Mouse (Mus musculus) C3H10T1/2 (cell line): Measurements from ENCODE around the gene Dok3. TPM values are rescaled to one million over a fixed set of nuclear protein-coding genes. Genes with fewer than 3 reads are reported as not detected.

Experiments used
- polyA plus RNA-seq, 2 experiments: library from polyadenylated mRNA; unstranded; fragments of >200 nt; fragmentation: generic; extraction: Trizol; gene quantifications; one replicate each; pipeline ENCODE4 v1.2.1; 2012; ENCODE audit warnings: missing spikeins in 2 of 2

The Dok3 gene
- 1 to 10 TPM in 1 of 2 experiments, under 1 TPM in 1; 0.34 to 1.7 TPM for polyA plus RNA-seq

GRCm38 (mm10) chr13:55529198-55529915 lies at the start of gene Dok3:
Gene Dok3, minus strand, starts transcription at chr13:55529296.

GRCm38 (mm10) chr13:55573432-55573831 lies 44.3 kb upstream of the Dok3 start, which contains the start of gene Tmed9:
Gene Tmed9, plus strand, starts transcription at chr13:55573732.

GRCm38 (mm10) chr13:55571027-55571751 lies 42.1 kb upstream of the Dok3 start, which contains the start of gene Fam193b:
Gene Fam193b, minus strand, starts transcription at chr13:55571120.

GRCm38 (mm10) chr13:55536194-55537175 lies 7.4 kb upstream of the Dok3 start, which contains the start of gene Ddx41:
Gene Ddx41, minus strand, starts transcription at chr13:55536658.

GRCm38 (mm10) chr13:55513111-55513748 lies 15.9 kb downstream of the Dok3 start, which contains the start of gene Pdlim7:
Gene Pdlim7, minus strand, starts transcription at chr13:55513676.

GRCm38 (mm10) chr13:55487578-55488498 lies 41.3 kb downstream of the Dok3 start, which contains the start of gene Dbn1:
Gene Dbn1, minus strand, starts transcription at chr13:55488111.

Other genes with a start within 250 kb of the Dok3 start
- 100 to 1,000 TPM; 501 to 815 TPM for gene Prelid1, start 208.8 kb downstream of the Dok3 start, polyA plus RNA-seq
- gene Rab24, start 207.3 kb downstream of the Dok3 start, polyA plus RNA-seq: 10 to 100 TPM; 42.3 to 74.0 TPM
- 10 to 100 TPM; 56.2 to 85.5 TPM for gene Mxd3, start 199.5 kb downstream of the Dok3 start, polyA plus RNA-seq
- gene Lman2, start 166.5 kb downstream of the Dok3 start, polyA plus RNA-seq: 100 to 1,000 TPM in 1 of 2 experiments, 10 to 100 TPM in 1; 98.4 to 103 TPM
- under 1 TPM in 1 of 2 experiments, not detected in 1; 0.07 TPM for gene Rgs14, start 159.6 kb downstream of the Dok3 start, polyA plus RNA-seq
- not detected for gene Slc34a1, start 131.1 kb downstream of the Dok3 start, polyA plus RNA-seq
- gene Pfn3, start 114.1 kb downstream of the Dok3 start, polyA plus RNA-seq: not detected
- gene F12, start 102.5 kb downstream of the Dok3 start, polyA plus RNA-seq: not detected
- gene Grk6, start 84.2 kb downstream of the Dok3 start, polyA plus RNA-seq: 10 to 100 TPM; 43.0 to 50.7 TPM
- 1 to 10 TPM; 2.8 to 4.0 TPM for gene Prr7, start 65.0 kb downstream of the Dok3 start, polyA plus RNA-seq
- gene Dbn1, start 41.2 kb downstream of the Dok3 start, polyA plus RNA-seq: 10 to 100 TPM in 1 of 2 experiments, 1 to 10 TPM in 1; 2.5 to 20.5 TPM
- gene Pdlim7, start 15.6 kb downstream of the Dok3 start, polyA plus RNA-seq: 100 to 1,000 TPM in 1 of 2 experiments, 10 to 100 TPM in 1; 68.4 to 106 TPM
- gene Ddx41, start 7.4 kb upstream of the Dok3 start, polyA plus RNA-seq: 10 to 100 TPM; 49.9 to 50.1 TPM
- gene Fam193b, start 41.8 kb upstream of the Dok3 start, polyA plus RNA-seq: 10 to 100 TPM in 1 of 2 experiments, 1 to 10 TPM in 1; 9.0 to 47.1 TPM
- gene Tmed9, start 44.4 kb upstream of the Dok3 start, polyA plus RNA-seq: 100 to 1,000 TPM; 105 to 221 TPM
- gene B4galt7, start 70.6 kb upstream of the Dok3 start, polyA plus RNA-seq: 10 to 100 TPM in 1 of 2 experiments, 1 to 10 TPM in 1; 4.8 to 13.1 TPM
- 10 to 100 TPM; 14.1 to 40.8 TPM for gene Caml, start 93.7 kb upstream of the Dok3 start, polyA plus RNA-seq
- 1 to 10 TPM; 1.7 to 8.0 TPM for gene Ddx46, start 105.7 kb upstream of the Dok3 start, polyA plus RNA-seq
- 1 to 10 TPM in 1 of 2 experiments, under 1 TPM in 1; 0.85 to 9.6 TPM for gene B230219D22Rik, start 163.8 kb upstream of the Dok3 start, polyA plus RNA-seq
- 10 to 100 TPM in 1 of 2 experiments, 1 to 10 TPM in 1; 5.5 to 59.7 TPM for gene Txndc15, start 185.4 kb upstream of the Dok3 start, polyA plus RNA-seq
- gene Pcbd2, start 198.1 kb upstream of the Dok3 start, polyA plus RNA-seq: 10 to 100 TPM; 42.3 to 96.6 TPM